Mouse (Mus musculus) lung, adult 2 months (tissue): Measurements from ENCODE around the gene Ctsk.

Experiments
- CTCF ChIP-seq: fragments of 200-500 bp; IDR thresholded peaks from 2 replicates; pipeline ENCODE4 v1.5.1; 2011; ENCODE audit warnings: mild to moderate bottlenecking, low read length, control low read depth; ENCODE audit not compliant: insufficient read depth
- POLR2A ChIP-seq: fragments of 200-500 bp; IDR thresholded peaks from 2 replicates; pipeline ENCODE4 v1.6.1; 2011; ENCODE audit warnings: low read depth, mild to moderate bottlenecking, control low read depth, low read length, borderline replicate concordance; ENCODE audit errors: extremely low read depth

- no peak for TF ChIP-seq CTCF
- TF ChIP-seq POLR2A: no peak
Observed at GRCm38 (mm10) chr3:95488679-95489078, 10.4 kb upstream of the Ctsk start.
